Mouse (Mus musculus): ENCODE results near the gene Klhl7. TPM values are rescaled to one million over a fixed set of nuclear protein-coding genes. Genes with fewer than 3 reads are reported as not detected.
A peak's percentile ranks its signal among the peaks of the same experiment; 100 is the strongest.

Gene Klhl7
- 59.0 and 60.0 TPM in 2 replicates for polyA plus RNA-seq (2016; fragmentation: Nextera tagmentation; extraction: Ambion mirVana)

GRCm38 (mm10) chr5:24100106-24100809 lies at the start of gene Klhl7:
Gene Klhl7 (plus strand): TSS chr5:24100605.
- H3K27me3 ChIP-seq (ENCODE audit: insufficient read depth, poor library complexity, severe bottlenecking), result no peaks in the 10 kb centered on the region
- peak within 1 kb of the TSS; percentile 86 for H3K4me3 ChIP-seq
- WGBS, result 1% methylated on average over 47 of the region's 47 CpGs
- H3K9me3 ChIP-seq, result no peaks in the 10 kb centered on the region
- peak within 1 kb of the TSS; percentile 98 for H3K27ac ChIP-seq
- peaks cover 25% of the 10 kb centered on the region for H3K4me1 ChIP-seq (replicated peaks)
- H3K36me3 ChIP-seq, result no peaks in the 10 kb centered on the region
- DNase-seq (ENCODE audit: low spot score), result peak; percentile 92

- DNase-seq (ENCODE audit: low spot score), result no peak
- H3K27ac ChIP-seq, result no peak overlapping the region
- H3K9me3 ChIP-seq, result peaks cover 4% of the 10 kb centered on the region; the same call in 1 of the 2 replicates
- H3K4me3 ChIP-seq, result no peak overlapping the region
- 70% methylated on average over 16 of the region's 16 CpGs for WGBS
- H3K27me3 ChIP-seq (ENCODE audit: insufficient read depth, poor library complexity, severe bottlenecking), result no peaks in the 10 kb centered on the region
- no peaks in the 10 kb centered on the region for H3K36me3 ChIP-seq
- H3K4me1 ChIP-seq (replicated peaks), result no peaks in the 10 kb centered on the region
Measured at GRCm38 (mm10) chr5:24051755-24052675, 48.4 kb upstream of the Klhl7 start.

GRCm38 (mm10) chr5:24053245-24054190 lies 46.9 kb upstream of the Klhl7 start:
- no peak overlapping the region for H3K4me3 ChIP-seq
- peaks cover 4% of the 10 kb centered on the region; the same call in 1 of the 2 replicates for H3K9me3 ChIP-seq
- no peaks in the 10 kb centered on the region for H3K36me3 ChIP-seq
- DNase-seq (ENCODE audit: low spot score), result no peak
- 85% methylated on average over 9 of the region's 9 CpGs for whole genome bisulfite sequencing
- H3K4me1 ChIP-seq (replicated peaks), result no peaks in the 10 kb centered on the region
- no peak overlapping the region for H3K27ac ChIP-seq
- H3K27me3 ChIP-seq (ENCODE audit: insufficient read depth, poor library complexity, severe bottlenecking), result no peaks in the 10 kb centered on the region

GRCm38 (mm10) chr5:24054382-24054781 lies 46.0 kb upstream of the Klhl7 start:
- Histone ChIP-seq H3K36me3 (no peaks in the 10 kb centered on the region), H3K4me1 (replicated peaks) (no peaks in the 10 kb centered on the region), H3K9me3 (peaks cover 4% of the 10 kb centered on the region; the same call in 1 of the 2 replicates), H3K27ac (no peak overlapping the region), H3K4me3 (no peak overlapping the region), H3K27me3 (ENCODE audit: insufficient read depth, poor library complexity, severe bottlenecking) (no peaks in the 10 kb centered on the region)
- no peak for DNase-seq (ENCODE audit: low spot score)
- WGBS, result 93% methylated on average over 3 of the region's 3 CpGs

GRCm38 (mm10) chr5:24056865-24057264 lies 43.5 kb upstream of the Klhl7 start:
- DNase-seq (ENCODE audit: low spot score), result no peak
- H3K4me3 ChIP-seq, result no peak overlapping the region
- WGBS, result 96% methylated on average over 2 of the region's 2 CpGs

GRCm38 (mm10) chr5:24057592-24057991 lies 42.8 kb upstream of the Klhl7 start:
- H3K36me3 ChIP-seq, result no peaks in the 10 kb centered on the region
- H3K27me3 ChIP-seq (ENCODE audit: insufficient read depth, poor library complexity, severe bottlenecking), result no peaks in the 10 kb centered on the region
- no peaks in the 10 kb centered on the region for H3K4me1 ChIP-seq (replicated peaks)
- no peak for DNase-seq (ENCODE audit: low spot score)
- WGBS, result 70% methylated on average over 3 of the region's 3 CpGs
- no peak overlapping the region for H3K27ac ChIP-seq
- H3K9me3 ChIP-seq, result peaks cover 4% of the 10 kb centered on the region; the same call in 1 of the 2 replicates
- H3K4me3 ChIP-seq, result no peak overlapping the region

More at GRCm38 (mm10) chr5:24056865-24057264, 43.5 kb upstream of the Klhl7 start:
- Histone ChIP-seq H3K27me3 (ENCODE audit: insufficient read depth, poor library complexity, severe bottlenecking) (no peaks in the 10 kb centered on the region), H3K36me3 (no peaks in the 10 kb centered on the region), H3K9me3 (peaks cover 4% of the 10 kb centered on the region; the same call in 1 of the 2 replicates), H3K4me1 (replicated peaks) (no peaks in the 10 kb centered on the region), H3K27ac (no peak overlapping the region)

GRCm38 (mm10) chr5:24060949-24061348 lies 39.5 kb upstream of the Klhl7 start:
- DNase-seq (ENCODE audit: low spot score), result no peak
- no peak overlapping the region for H3K4me3 ChIP-seq
- no peaks in the 10 kb centered on the region for H3K9me3 ChIP-seq
- no peaks in the 10 kb centered on the region for H3K4me1 ChIP-seq (replicated peaks)
- no peaks in the 10 kb centered on the region for H3K27me3 ChIP-seq (ENCODE audit: insufficient read depth, poor library complexity, severe bottlenecking)
- no peaks in the 10 kb centered on the region for H3K36me3 ChIP-seq
- WGBS, result 78% methylated on average over 3 of the region's 3 CpGs
- no peak overlapping the region for H3K27ac ChIP-seq

- no peaks in the 10 kb centered on the region for H3K27me3 ChIP-seq (ENCODE audit: insufficient read depth, poor library complexity, severe bottlenecking)
- H3K36me3 ChIP-seq, result no peaks in the 10 kb centered on the region
- no peak overlapping the region for H3K4me3 ChIP-seq
- no peaks in the 10 kb centered on the region for H3K9me3 ChIP-seq
- no peak for DNase-seq (ENCODE audit: low spot score)
- WGBS, result 85% methylated on average over 6 of the region's 6 CpGs
- H3K27ac ChIP-seq, result no peak overlapping the region
- no peaks in the 10 kb centered on the region for H3K4me1 ChIP-seq (replicated peaks)
Measured at GRCm38 (mm10) chr5:24063034-24063433, 37.4 kb upstream of the Klhl7 start.

GRCm38 (mm10) chr5:24063545-24063944 lies 36.9 kb upstream of the Klhl7 start:
- Histone ChIP-seq H3K4me1 (replicated peaks) (no peaks in the 10 kb centered on the region), H3K27me3 (ENCODE audit: insufficient read depth, poor library complexity, severe bottlenecking) (no peaks in the 10 kb centered on the region), H3K36me3 (no peaks in the 10 kb centered on the region), H3K4me3 (no peak overlapping the region), H3K27ac (no peak overlapping the region), H3K9me3 (no peaks in the 10 kb centered on the region)
- DNase-seq (ENCODE audit: low spot score), result no peak
- WGBS, result 78% methylated on average over 4 of the region's 4 CpGs

GRCm38 (mm10) chr5:24068955-24069354 lies 31.4 kb upstream of the Klhl7 start:
- WGBS, result 78% methylated on average over 6 of the region's 6 CpGs
- Histone ChIP-seq H3K36me3 (no peaks in the 10 kb centered on the region), H3K9me3 (no peaks in the 10 kb centered on the region), H3K4me1 (replicated peaks) (no peaks in the 10 kb centered on the region), H3K27ac (no peak overlapping the region), H3K27me3 (ENCODE audit: insufficient read depth, poor library complexity, severe bottlenecking) (no peaks in the 10 kb centered on the region), H3K4me3 (no peak overlapping the region)
- DNase-seq (ENCODE audit: low spot score), result no peak

- Histone ChIP-seq H3K4me3 (no peak overlapping the region), H3K4me1 (replicated peaks) (peaks cover 5% of the 10 kb centered on the region; the same call in 1 of the 2 replicates), H3K27ac (no peak overlapping the region), H3K27me3 (ENCODE audit: insufficient read depth, poor library complexity, severe bottlenecking) (no peaks in the 10 kb centered on the region), H3K9me3 (no peaks in the 10 kb centered on the region), H3K36me3 (no peaks in the 10 kb centered on the region)
- DNase-seq (ENCODE audit: low spot score), result no peak
- 73% methylated on average over 6 of the region's 6 CpGs for WGBS
Measured at GRCm38 (mm10) chr5:24072031-24072430, 28.4 kb upstream of the Klhl7 start.

Measured in hindbrain, embryonic 10.5 days (tissue).